Mouse (Mus musculus): ENCODE measurements at regions not wholly inside any gene's neighbourhood (a gene's known extent, or its start where the extent isn't known, plus 50 kb on each side); places are given as distances from the start of the nearest gene placed in this dataset.

- no peaks in the 10 kb centered on the region for H3K36me3 ChIP-seq (ENCODE audit: control insufficient read depth, insufficient read depth, low read length)
- no peak overlapping the region for H3K4me3 ChIP-seq (ENCODE audit: insufficient read depth, low read depth, low read length)
- 90% methylated on average over 4 of the region's 4 CpGs for WGBS
- no peak for DNase-seq (ENCODE audit: extremely low read depth, low read depth, low spot score)
- no peaks in the 10 kb centered on the region for H3K4me1 ChIP-seq (ENCODE audit: control insufficient read depth, insufficient read depth, low read length)
- no peak overlapping the region for H3K27ac ChIP-seq (replicated peaks; ENCODE audit: insufficient read depth, low read depth, low read length)
- TF ChIP-seq POLR2A (IDR thresholded peaks at IDR 0.05; ENCODE audit: extremely low read depth, insufficient read depth, low read length), result no peak
- no peak for TF ChIP-seq CTCF (IDR thresholded peaks at IDR 0.05; ENCODE audit: low read depth, low read length)
- H3K79me2 ChIP-seq (ENCODE audit: control insufficient read depth, insufficient read depth, low read length), result no peaks in the 10 kb centered on the region
- H3K27me3 ChIP-seq (ENCODE audit: control insufficient read depth, insufficient read depth, low read length), result no peaks in the 10 kb centered on the region
- H3K9ac ChIP-seq (ENCODE audit: low read depth, low read length), result no peak overlapping the region
These were observed 387.9 kb upstream of the Mki67 start for GRCm38 (mm10) chr7:136104021-136104420.

GRCm38 (mm10) chr7:136112163-136112562 is 396.0 kb upstream of the Mki67 start:
- no peak overlapping the region for H3K9ac ChIP-seq (ENCODE audit: low read depth, low read length)
- H3K27ac ChIP-seq (replicated peaks; ENCODE audit: insufficient read depth, low read depth, low read length), result no peak overlapping the region
- no peak for TF ChIP-seq CTCF (IDR thresholded peaks at IDR 0.05; ENCODE audit: low read depth, low read length)
- TF ChIP-seq POLR2A (IDR thresholded peaks at IDR 0.05; ENCODE audit: extremely low read depth, insufficient read depth, low read length), result no peak
- H3K36me3 ChIP-seq (ENCODE audit: control insufficient read depth, insufficient read depth, low read length), result no peaks in the 10 kb centered on the region
- H3K79me2 ChIP-seq (ENCODE audit: control insufficient read depth, insufficient read depth, low read length), result no peaks in the 10 kb centered on the region
- WGBS, result 61% methylated on average over 6 of the region's 6 CpGs
- no peaks in the 10 kb centered on the region for H3K27me3 ChIP-seq (ENCODE audit: control insufficient read depth, insufficient read depth, low read length)
- no peaks in the 10 kb centered on the region for H3K4me1 ChIP-seq (ENCODE audit: control insufficient read depth, insufficient read depth, low read length)
- DNase-seq (ENCODE audit: extremely low read depth, low read depth, low spot score), result peak; percentile 1
- no peak overlapping the region for H3K4me3 ChIP-seq (ENCODE audit: insufficient read depth, low read depth, low read length)

GRCm38 (mm10) chr7:136120930-136121329 is 404.8 kb upstream of the Mki67 start:
- 61% methylated on average over 7 of the region's 7 CpGs for WGBS
- Histone ChIP-seq H3K4me1 (ENCODE audit: control insufficient read depth, insufficient read depth, low read length) (no peaks in the 10 kb centered on the region), H3K27me3 (ENCODE audit: control insufficient read depth, insufficient read depth, low read length) (no peaks in the 10 kb centered on the region), H3K79me2 (ENCODE audit: control insufficient read depth, insufficient read depth, low read length) (no peaks in the 10 kb centered on the region), H3K9ac (ENCODE audit: low read depth, low read length) (no peak overlapping the region), H3K27ac (replicated peaks; ENCODE audit: insufficient read depth, low read depth, low read length) (no peak overlapping the region), H3K36me3 (ENCODE audit: control insufficient read depth, insufficient read depth, low read length) (no peaks in the 10 kb centered on the region), H3K4me3 (ENCODE audit: insufficient read depth, low read depth, low read length) (no peak overlapping the region)
- no peak for DNase-seq (ENCODE audit: extremely low read depth, low read depth, low spot score)
- TF ChIP-seq POLR2A (IDR thresholded peaks at IDR 0.05; ENCODE audit: extremely low read depth, insufficient read depth, low read length) (no peak), CTCF (IDR thresholded peaks at IDR 0.05; ENCODE audit: low read depth, low read length) (no peak)

GRCm38 (mm10) chr7:136121406-136121805 is 405.2 kb upstream of the Mki67 start:
- no peaks in the 10 kb centered on the region for H3K36me3 ChIP-seq (ENCODE audit: control insufficient read depth, insufficient read depth, low read length)
- TF ChIP-seq POLR2A (IDR thresholded peaks at IDR 0.05; ENCODE audit: extremely low read depth, insufficient read depth, low read length) (no peak), CTCF (IDR thresholded peaks at IDR 0.05; ENCODE audit: low read depth, low read length) (no peak)
- 86% methylated on average over 1 of the region's 1 CpGs for WGBS
- DNase-seq (ENCODE audit: extremely low read depth, low read depth, low spot score), result no peak
- H3K4me1 ChIP-seq (ENCODE audit: control insufficient read depth, insufficient read depth, low read length), result no peaks in the 10 kb centered on the region
- H3K79me2 ChIP-seq (ENCODE audit: control insufficient read depth, insufficient read depth, low read length), result no peaks in the 10 kb centered on the region
- H3K27me3 ChIP-seq (ENCODE audit: control insufficient read depth, insufficient read depth, low read length), result no peaks in the 10 kb centered on the region
- no peak overlapping the region for H3K4me3 ChIP-seq (ENCODE audit: insufficient read depth, low read depth, low read length)
- no peak overlapping the region for H3K9ac ChIP-seq (ENCODE audit: low read depth, low read length)
- H3K27ac ChIP-seq (replicated peaks; ENCODE audit: insufficient read depth, low read depth, low read length), result no peak overlapping the region

- DNase-seq (ENCODE audit: extremely low read depth, low read depth, low spot score), result no peak
- TF ChIP-seq POLR2A (IDR thresholded peaks at IDR 0.05; ENCODE audit: extremely low read depth, insufficient read depth, low read length) (no peak), CTCF (IDR thresholded peaks at IDR 0.05; ENCODE audit: low read depth, low read length) (no peak)
These were observed 408.6 kb upstream of the Mki67 start for GRCm38 (mm10) chr7:136124786-136125185.

GRCm38 (mm10) chr7:136126393-136126792 is 410.2 kb upstream of the Mki67 start:
- Histone ChIP-seq H3K4me1 (ENCODE audit: control insufficient read depth, insufficient read depth, low read length) (no peaks in the 10 kb centered on the region), H3K79me2 (ENCODE audit: control insufficient read depth, insufficient read depth, low read length) (no peaks in the 10 kb centered on the region), H3K9ac (ENCODE audit: low read depth, low read length) (no peak overlapping the region), H3K27ac (replicated peaks; ENCODE audit: insufficient read depth, low read depth, low read length) (no peak overlapping the region), H3K4me3 (ENCODE audit: insufficient read depth, low read depth, low read length) (no peak overlapping the region), H3K27me3 (ENCODE audit: control insufficient read depth, insufficient read depth, low read length) (no peaks in the 10 kb centered on the region), H3K36me3 (ENCODE audit: control insufficient read depth, insufficient read depth, low read length) (no peaks in the 10 kb centered on the region)
- WGBS, result 80% methylated on average over 3 of the region's 3 CpGs
- DNase-seq (ENCODE audit: extremely low read depth, low read depth, low spot score), result no peak
- TF ChIP-seq CTCF (IDR thresholded peaks at IDR 0.05; ENCODE audit: low read depth, low read length), result no peak
- TF ChIP-seq POLR2A (IDR thresholded peaks at IDR 0.05; ENCODE audit: extremely low read depth, insufficient read depth, low read length), result no peak

More at GRCm38 (mm10) chr7:136124786-136125185, 408.6 kb upstream of the Mki67 start:
- Histone ChIP-seq H3K27me3 (ENCODE audit: control insufficient read depth, insufficient read depth, low read length) (no peaks in the 10 kb centered on the region), H3K4me3 (ENCODE audit: insufficient read depth, low read depth, low read length) (no peak overlapping the region), H3K27ac (replicated peaks; ENCODE audit: insufficient read depth, low read depth, low read length) (no peak overlapping the region), H3K36me3 (ENCODE audit: control insufficient read depth, insufficient read depth, low read length) (no peaks in the 10 kb centered on the region), H3K9ac (ENCODE audit: low read depth, low read length) (no peak overlapping the region), H3K79me2 (ENCODE audit: control insufficient read depth, insufficient read depth, low read length) (no peaks in the 10 kb centered on the region), H3K4me1 (ENCODE audit: control insufficient read depth, insufficient read depth, low read length) (no peaks in the 10 kb centered on the region)
- 70% methylated on average over 2 of the region's 2 CpGs for WGBS
